9 mouse cellular contexts compared by ENCODE assay signal in the genomic region with DNA sequence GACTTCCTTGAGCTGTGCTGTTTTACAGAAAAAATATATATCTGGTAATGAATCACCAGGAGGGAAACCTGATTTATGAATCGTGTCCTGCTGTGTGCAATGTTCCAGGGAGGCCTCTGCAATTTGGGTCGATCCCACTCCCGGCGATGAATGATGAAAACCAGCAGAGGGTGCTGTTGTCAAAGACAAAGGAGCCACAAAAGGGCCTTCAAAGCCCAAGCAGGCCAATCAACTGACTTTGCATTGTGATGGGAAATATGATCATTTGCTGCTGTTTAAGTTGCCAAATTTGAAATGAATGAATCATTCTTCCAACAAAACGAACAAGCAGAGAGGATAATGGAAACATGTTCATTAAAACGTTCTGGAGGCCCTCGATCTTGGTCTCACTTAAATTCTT. TPM values are rescaled to one million over a fixed set of nuclear protein-coding genes. Genes with fewer than 3 reads are reported as not detected.
DNase-seq lines count a peak whose midpoint lies in the region; ATAC-seq and TF ChIP-seq lines count a peak whose summit lies in the region.
"Had no signal": no experiment of that assay in that cellular context is flagged by ENCODE, and none has a peak within 500 bp of the region (broad histone marks: within the 10 kb centered on the region; RNA-seq: fewer than 3 reads in every experiment).

No protein-coding gene starts in this region.

- no peak for TF ChIP-seq CTCF in G1E (IDR thresholded peaks at IDR 0.05; ENCODE audit: low read depth, low read length)

- DNase-seq in intestine, embryonic 14.5 days (ENCODE audit: low spot score), result peak; percentile 55
- DNase-seq in G1E (ENCODE audit: low spot score), result peak; percentile 3
- peak; percentile 50 for DNase-seq in cerebellum, adult 11-12 months
- DNase-seq in layer of hippocampus, adult 9-10 months (ENCODE audit: low spot score), result peak; percentile 18
- peak; percentile 43 for DNase-seq in telencephalon, adult 2 months (ENCODE audit: low read depth, low spot score)
- DNase-seq: liver, embryonic 13.5 days had no signal

- H3K9ac ChIP-seq in intestine, embryonic 14.5 days (ENCODE audit: low read length), result no peak overlapping the region
- no peak overlapping the region for H3K9ac ChIP-seq in intestine, embryonic 15.5 days
- H3K9ac ChIP-seq: liver, embryonic 13.5 days had no signal

- no peaks in the 10 kb centered on the region for H3K9me3 ChIP-seq in intestine, embryonic 14.5 days (ENCODE audit: control insufficient read depth, low read length)
- no peaks in the 10 kb centered on the region for H3K9me3 ChIP-seq in intestine, embryonic 15.5 days
- no peaks in the 10 kb centered on the region for H3K9me3 ChIP-seq in G1E (replicated peaks)
- H3K9me3 ChIP-seq: liver, embryonic 13.5 days had no signal

- no peak overlapping the region for H3K4me3 ChIP-seq in intestine, embryonic 14.5 days (ENCODE audit: low read depth, low read length)
- no peak overlapping the region for H3K4me3 ChIP-seq in intestine, embryonic 15.5 days (replicated peaks)
- no peak overlapping the region for H3K4me3 ChIP-seq in G1E (ENCODE audit: low read depth, low read length)
- H3K4me3 ChIP-seq: liver, embryonic 13.5 days had no signal

- H3K27me3 ChIP-seq in intestine, embryonic 14.5 days (replicated peaks; ENCODE audit: control insufficient read depth, insufficient read depth, low read length), result no peaks in the 10 kb centered on the region
- no peaks in the 10 kb centered on the region for H3K27me3 ChIP-seq in intestine, embryonic 15.5 days (replicated peaks)
- H3K27me3 ChIP-seq in G1E (ENCODE audit: insufficient read depth, low read length), result no peaks in the 10 kb centered on the region
- H3K27me3 ChIP-seq: liver, embryonic 13.5 days had no signal

- no peak overlapping the region for H3K27ac ChIP-seq in intestine, embryonic 14.5 days (ENCODE audit: low read depth)
- no peak overlapping the region for H3K27ac ChIP-seq in intestine, embryonic 15.5 days
- H3K27ac ChIP-seq: liver, embryonic 13.5 days had no signal

- H3K4me1 ChIP-seq in intestine, embryonic 14.5 days (replicated peaks; ENCODE audit: control insufficient read depth, insufficient read depth, low read length), result no peaks in the 10 kb centered on the region
- no peaks in the 10 kb centered on the region for H3K4me1 ChIP-seq in intestine, embryonic 15.5 days (replicated peaks)
- no peaks in the 10 kb centered on the region for H3K4me1 ChIP-seq in G1E (ENCODE audit: insufficient read depth, low read depth, low read length)
- H3K4me1 ChIP-seq: liver, embryonic 13.5 days had no signal

- no peaks in the 10 kb centered on the region for H3K36me3 ChIP-seq in intestine, embryonic 14.5 days (ENCODE audit: control insufficient read depth, insufficient read depth, low read length)
- H3K36me3 ChIP-seq in intestine, embryonic 15.5 days, result no peaks in the 10 kb centered on the region
- no peaks in the 10 kb centered on the region for H3K36me3 ChIP-seq in G1E (replicated peaks)
- H3K36me3 ChIP-seq: liver, embryonic 13.5 days had no signal

- no peak for ATAC-seq in intestine, embryonic 14.5 days (replicated peaks; ENCODE audit: low FRiP score, low TSS enrichment, low read depth)
- no peak for ATAC-seq in intestine, embryonic 15.5 days
- no peak; the same call in 1 of the 2 replicates for ATAC-seq in G1E (ENCODE audit: extremely low read depth, insufficient number of reproducible peaks, low FRiP score, poor library complexity, severe bottlenecking)
- peak; percentile 92 for ATAC-seq in frontal cortex, adult (ENCODE audit: low TSS enrichment)
- ATAC-seq in megakaryocyte-erythroid progenitor cell, adult 5-6 weeks (replicated peaks; ENCODE audit: low FRiP score, low TSS enrichment, poor library complexity, severe bottlenecking), result 0 out of 2 replicates have a peak, but pooled peaks have one; percentile 61

- WGBS in intestine, embryonic 14.5 days, result 20% methylated on average over 7 of the region's 7 CpGs
- WGBS in intestine, embryonic 15.5 days, result 26% methylated on average over 7 of the region's 7 CpGs

- no peak overlapping the region for H3K4me2 ChIP-seq in intestine, embryonic 14.5 days (ENCODE audit: low read length)
- no peak overlapping the region for H3K4me2 ChIP-seq in intestine, embryonic 15.5 days (replicated peaks)
- H3K4me2 ChIP-seq: liver, embryonic 13.5 days had no signal

RNA-seq across cellular contexts. Expression of a gene that starts 55.0 kb away (rescaled TPM):
- 0.31 and 0.35 TPM in 2 replicates for polyA plus RNA-seq in intestine, embryonic 14.5 days (2014; fragmentation: Nextera tagmentation; extraction: Ambion mirVana)
- polyA plus RNA-seq in intestine, embryonic 15.5 days (2015; fragmentation: Nextera tagmentation; extraction: Ambion mirVana), result 0.14 and 0.23 TPM in 2 replicates
- not detected in 2 replicates for total RNA-seq in G1E (2014; fragmentation: Nextera tagmentation)
- 0.12 TPM in 1 of 2 replicates, not detected in the other for total RNA-seq in G1E (2017)
- polyA plus RNA-seq in G1E (2012), result not detected in 2 replicates
- 3.0 TPM in 1 of 2 replicates, not detected in the other for total RNA-seq in megakaryocyte-erythroid progenitor cell, adult 5-6 weeks (2014; fragmentation: Nextera tagmentation)
- 2.8 TPM in 1 of 2 replicates, not detected in the other for total RNA-seq in megakaryocyte-erythroid progenitor cell, adult 5-6 weeks (2017)
- polyA plus RNA-seq: liver, embryonic 13.5 days had no signal

Comparison
In these comparisons a context has a peak if more than half of its experiments do, and no peak if none do; other contexts are left out.
1. ATAC-seq: peak in frontal cortex, adult (single experiment) and megakaryocyte-erythroid progenitor cell, adult 5-6 weeks (single experiment); none in intestine, embryonic 14.5 days (single experiment), intestine, embryonic 15.5 days (single experiment) and G1E (single experiment).
2. DNase-seq: peak in every context shown above with its lines; median percentile 55 in intestine, embryonic 14.5 days; 50 in cerebellum, adult 11-12 months; 43 in telencephalon, adult 2 months; 18 in layer of hippocampus, adult 9-10 months; 3 in G1E.